Mouse (Mus musculus): ENCODE data around the gene Chic2.

- no peak for TF ChIP-seq CTCF (IDR thresholded peaks at IDR 0.05)
- TF ChIP-seq POLR2A (IDR thresholded peaks at IDR 0.05; ENCODE audit: insufficient read depth, low read depth, low read length): no peak
Observed at GRCm38 (mm10) chr5:74960306-74960705, 84.3 kb downstream of the Chic2 start.

Measured in heart, adult 2 months (tissue).